19 mouse cellular contexts compared by ENCODE assay signal in the genomic region with DNA sequence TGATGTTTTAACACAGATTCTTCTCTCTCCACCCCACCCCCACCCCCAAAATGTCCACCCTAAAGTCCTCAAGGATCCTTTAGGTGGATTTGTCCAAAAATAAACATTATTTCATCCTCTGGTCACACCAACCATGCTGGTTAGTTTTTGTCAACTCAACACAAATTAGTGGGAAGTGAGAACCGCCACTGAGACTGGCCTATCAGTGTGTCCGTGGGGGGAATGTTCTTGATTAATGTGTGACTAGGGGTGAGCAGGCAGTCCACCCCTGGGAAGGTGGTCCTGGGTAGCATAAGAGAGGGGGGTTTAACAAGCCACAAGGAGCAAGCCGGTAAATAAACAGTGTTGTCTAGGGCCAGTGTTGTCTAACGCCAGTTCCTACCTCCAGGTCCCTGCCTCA. TPM values are rescaled to one million over a fixed set of nuclear protein-coding genes. Genes with fewer than 3 reads are reported as not detected.
DNase-seq lines count a peak whose midpoint lies in the region; ATAC-seq and TF ChIP-seq lines count a peak whose summit lies in the region.
"Had no signal": no experiment of that assay in that cellular context is flagged by ENCODE, and none has a peak within 500 bp of the region (broad histone marks: within the 10 kb centered on the region; RNA-seq: fewer than 3 reads in every experiment).

No protein-coding gene starts in this region.

- peak overlapping the region; percentile 9 for H3K4me3 ChIP-seq in testis, adult 2 months (ENCODE audit: control insufficient read depth, low read depth, low read length)
- H3K4me3 ChIP-seq in macrophage (ENCODE audit: inconsistent target), result no peak overlapping the region
- no peak overlapping the region for H3K4me3 ChIP-seq in hindbrain, embryonic 12.5 days
- H3K4me3 ChIP-seq: embryonic facial prominence, embryonic 12.5 days; forebrain, embryonic 12.5 days; heart, embryonic 13.5 days had no signal

- TF ChIP-seq POLR2A in testis, adult 2 months (IDR thresholded peaks at IDR 0.05; ENCODE audit: control insufficient read depth, low read depth, low read length), result no peak

- H3K4me1 ChIP-seq in testis, adult 2 months (ENCODE audit: control insufficient read depth, insufficient read depth, low read length), result peaks cover 17% of the 10 kb centered on the region
- peaks cover 8% of the 10 kb centered on the region for H3K4me1 ChIP-seq in hindbrain, embryonic 12.5 days

- no peak for TF ChIP-seq CTCF in testis, adult 2 months (IDR thresholded peaks at IDR 0.05; ENCODE audit: control insufficient read depth, insufficient read depth, insufficient replicate concordance, low read depth, low read length)

- intact Hi-C loops in heart, postnatal 36 days (cut with DNase I), result no loop called here

- peaks cover 35% of the 10 kb centered on the region for H3K79me2 ChIP-seq in macrophage (ENCODE audit: inconsistent target)

- H3K9ac ChIP-seq in hindbrain, embryonic 12.5 days, result no peak overlapping the region
- H3K9ac ChIP-seq: embryonic facial prominence, embryonic 12.5 days; forebrain, embryonic 12.5 days; heart, embryonic 13.5 days; hindbrain, embryonic 14.5 days had no signal

- no peaks in the 10 kb centered on the region for H3K9me3 ChIP-seq in hindbrain, embryonic 12.5 days (replicated peaks)
- H3K9me3 ChIP-seq: embryonic facial prominence, embryonic 12.5 days; forebrain, embryonic 12.5 days; heart, embryonic 13.5 days had no signal

- no peak overlapping the region for H3K4me2 ChIP-seq in hindbrain, embryonic 12.5 days (replicated peaks)
- H3K4me2 ChIP-seq: embryonic facial prominence, embryonic 12.5 days; forebrain, embryonic 12.5 days; heart, embryonic 13.5 days; hindbrain, embryonic 14.5 days had no signal

- ATAC-seq in hindbrain, embryonic 12.5 days (ENCODE audit: low FRiP score), result no peak
- ATAC-seq: forebrain, embryonic 16.5 days had no signal

- 61% methylated on average over 4 of the region's 4 CpGs for WGBS in macrophage (ENCODE audit: missing documents)
- 73% methylated on average over 4 of the region's 4 CpGs for WGBS in hindbrain, embryonic 12.5 days

- H3K27ac ChIP-seq in testis, adult 2 months (ENCODE audit: control insufficient read depth, insufficient read depth, low read depth, low read length), result peak overlapping the region; percentile 69
- H3K27ac ChIP-seq in macrophage, result peak overlapping the region; percentile 97
- H3K27ac ChIP-seq in hindbrain, embryonic 12.5 days, result no peak overlapping the region
- H3K27ac ChIP-seq: embryonic facial prominence, embryonic 12.5 days; forebrain, embryonic 12.5 days; heart, embryonic 13.5 days; hindbrain, embryonic 14.5 days had no signal

- no peaks in the 10 kb centered on the region for H3K27me3 ChIP-seq in testis, adult 2 months (ENCODE audit: control insufficient read depth, insufficient read depth, low read length)
- no peaks in the 10 kb centered on the region; the same call in 1 of the 2 replicates for H3K27me3 ChIP-seq in hindbrain, embryonic 12.5 days
- H3K27me3 ChIP-seq: embryonic facial prominence, embryonic 12.5 days had no signal

- no peaks in the 10 kb centered on the region for H3K36me3 ChIP-seq in testis, adult 2 months (ENCODE audit: control insufficient read depth, insufficient read depth, low read length)
- no peaks in the 10 kb centered on the region for H3K36me3 ChIP-seq in macrophage (ENCODE audit: inconsistent target)
- no peaks in the 10 kb centered on the region for H3K36me3 ChIP-seq in hindbrain, embryonic 12.5 days
- H3K36me3 ChIP-seq: forebrain, embryonic 12.5 days; G1E; heart, embryonic 13.5 days had no signal

- DNase-seq in heart, adult 11 months, result peak; percentile 91
- no peak for DNase-seq in heart, postnatal 36 days
- no peak for DNase-seq in testis, postnatal 14 days (ENCODE audit: low spot score)
- DNase-seq in spleen, postnatal 10 days (ENCODE audit: low spot score in 2 of 2), result no peak
- DNase-seq: adrenal gland, adult 8-10 months; adrenal gland, postnatal 36 days; cerebellum, adult 11-12 months; cerebellum, adult 9-10 months; cerebellum, postnatal 25 days; gastrocnemius, postnatal 14 days had no signal

RNA-seq across cellular contexts. Expression of gene Tgif1, which starts 21.8 kb away (rescaled TPM):
- total RNA-seq in heart, postnatal 36 days (2021), result 1 to 10 TPM; 5.3 to 7.2 TPM
- 47.5 and 50.9 TPM in 2 replicates for polyA plus RNA-seq in testis, adult 2 months (2012; rRNA removed)
- total RNA-seq in macrophage (2018; cell fraction: chromatin; rRNA removed), result 1,000 to 10,000 TPM in 1 of 26 experiments, 100 to 1,000 TPM in 25; 155 to 1,067 (median 440) TPM
- 100 to 1,000 TPM in 18 of 26 experiments, 10 to 100 TPM in 8; 49.4 to 328 (median 151) TPM for total RNA-seq in macrophage (2018; cell fraction: cytosol; rRNA removed)
- total RNA-seq in macrophage (2018; cell fraction: nucleus; rRNA removed), result 1,000 to 10,000 TPM in 4 of 26 experiments, 100 to 1,000 TPM in 22; 178 to 1,168 (median 515) TPM
- polyA plus RNA-seq in macrophage (2018), result 68.9 to 96.0 TPM (median 82.3 TPM) in 3 replicates
- polyA plus RNA-seq in hindbrain, embryonic 12.5 days (2016; fragmentation: Nextera tagmentation; extraction: Ambion mirVana), result 66.8 and 68.7 TPM in 2 replicates
